Mouse (Mus musculus) limb, embryonic 14.5 days (tissue): ENCODE measurements around the gene Colgalt2. TPM values are rescaled to one million over a fixed set of nuclear protein-coding genes. Genes with fewer than 3 reads are reported as not detected.

Experiments used
- ATAC-seq: fragments of 200-750 bp; cut with Nextera tagmentation; 2 replicates; pipeline ENCODE4 v1.8.0; 2017; ENCODE audit warnings: low read depth, moderate number of reproducible peaks, moderate TSS enrichment; ENCODE audit not compliant: low FRiP score
- DNase-seq: peaks from one replicate; pipeline ENCODE4 v3.0.0-alpha.2; 2015; ENCODE audit warnings: low spot score
- H3K27ac ChIP-seq: fragments of 300-500 bp; sonication (generic); replicated peaks from 2 replicates; pipeline ENCODE4 v1.5.1; 2014; ENCODE audit warnings: low read depth, mild to moderate bottlenecking, low read length, moderate library complexity, mixed read lengths
- H3K27me3 ChIP-seq: fragments of 300-500 bp; sonication (generic); 2 replicates; pipeline ENCODE4 v1.6.1; 2014; ENCODE audit warnings: low read length, mixed read lengths; ENCODE audit not compliant: control insufficient read depth, insufficient read depth
- H3K36me3 ChIP-seq: fragments of 300-500 bp; sonication (generic); 2 replicates; pipeline ENCODE4 v1.6.1; 2014; ENCODE audit warnings: mild to moderate bottlenecking, low read length, moderate library complexity, mixed read lengths; ENCODE audit not compliant: control insufficient read depth, insufficient read depth
- H3K4me1 ChIP-seq: fragments of 300-500 bp; sonication (generic); 2 replicates; pipeline ENCODE4 v1.6.1; 2014; ENCODE audit warnings: antibody characterized with exemption, low read length, mixed read lengths; ENCODE audit not compliant: control insufficient read depth, insufficient read depth
- H3K4me2 ChIP-seq: fragments of 300-500 bp; sonication (generic); replicated peaks from 2 replicates; pipeline ENCODE4 v1.6.1; 2014; ENCODE audit warnings: low read depth, mild to moderate bottlenecking, low read length, moderate library complexity; ENCODE audit not compliant: severe bottlenecking
- H3K4me3 ChIP-seq: fragments of 300-500 bp; sonication (generic); replicated peaks from 2 replicates; pipeline ENCODE4 v1.5.1; 2014; ENCODE audit warnings: low read length
- H3K9ac ChIP-seq: fragments of 300-500 bp; sonication (generic); 2 replicates; pipeline ENCODE4 v1.6.1; 2014; ENCODE audit warnings: mild to moderate bottlenecking, low read depth, low read length, moderate library complexity; ENCODE audit not compliant: severe bottlenecking
- H3K9me3 ChIP-seq: fragments of 300-500 bp; sonication (generic); 2 replicates; pipeline ENCODE4 v1.6.1; 2016; ENCODE audit warnings: low read length; ENCODE audit not compliant: control insufficient read depth
- POLR2A ChIP-seq: fragments of 200-500 bp; IDR thresholded peaks from 2 replicates; pipeline ENCODE4 v1.8.0; 2012; ENCODE audit warnings: inconsistent platforms, mild to moderate bottlenecking, moderate library complexity, borderline replicate concordance; ENCODE audit not compliant: insufficient read depth, insufficient read length; ENCODE audit errors: extremely low read depth
- WGBS: fragments of 180-500 bp; shearing (Covaris S2); extraction: QIAGEN DNeasy Blood & Tissue Kit; methylation state at CpG from one replicate; pipeline ENCODE4 v1.1.7; 2014; 5-methylcytosine and 5-hydroxymethylcytosine counted together
- polyA plus RNA-seq, 2 experiments: library from polyadenylated mRNA; depleted of rRNA in 1 of 2; stranded (reverse) in 1 of 2; unstranded in 1 of 2; fragments of >200 nt; fragmentation: Nextera tagmentation in 1 of 2; extraction: Ambion mirVana in 1 of 2; gene quantifications; 2 replicates each; pipeline versions ENCODE4 v1.2.1 to v1.2.3; 2012 to 2014

The Colgalt2 gene
- polyA plus RNA-seq, 2 experiments = 8.1 to 16.3 TPM

- 0 out of 2 replicates have a peak, but pooled peaks cover 5% of the 10 kb centered on the region for H3K9me3 ChIP-seq
- H3K9ac ChIP-seq = no peak overlapping the region
- no peaks in the 10 kb centered on the region for H3K36me3 ChIP-seq
- no peaks in the 10 kb centered on the region for H3K27me3 ChIP-seq
- peak; percentile 36 for DNase-seq
- TF ChIP-seq POLR2A = no peak
- no peak overlapping the region for H3K27ac ChIP-seq
- 69% methylated on average over 4 of the region's 4 CpGs for WGBS
- no peak overlapping the region for H3K4me2 ChIP-seq
- no peak for ATAC-seq
- no peak overlapping the region for H3K4me3 ChIP-seq
- H3K4me1 ChIP-seq = peaks cover 5% of the 10 kb centered on the region; the same call in 1 of the 2 replicates
Measured at GRCm38 (mm10) chr1:152409356-152409755, 9.7 kb downstream of the Colgalt2 start.

- Histone ChIP-seq H3K36me3 (no peaks in the 10 kb centered on the region), H3K27me3 (no peaks in the 10 kb centered on the region)
- TF ChIP-seq POLR2A = no peak
Measured at GRCm38 (mm10) chr1:152410657-152411056, 11.0 kb downstream of the Colgalt2 start.

GRCm38 (mm10) chr1:152413116-152413515 is 13.5 kb downstream of the Colgalt2 start:
- H3K4me2 ChIP-seq = no peak overlapping the region
- H3K9ac ChIP-seq = no peak overlapping the region
- H3K36me3 ChIP-seq = no peaks in the 10 kb centered on the region
- TF ChIP-seq POLR2A = no peak
- H3K27ac ChIP-seq = no peak overlapping the region
- H3K9me3 ChIP-seq = 0 out of 2 replicates have a peak, but pooled peaks cover 5% of the 10 kb centered on the region
- no peak overlapping the region for H3K4me3 ChIP-seq
- peaks cover 8% of the 10 kb centered on the region; the same call in 1 of the 2 replicates for H3K4me1 ChIP-seq
- ATAC-seq = no peak
- no peak for DNase-seq
- no peaks in the 10 kb centered on the region for H3K27me3 ChIP-seq
- WGBS = 91% methylated on average over 2 of the region's 2 CpGs

More at GRCm38 (mm10) chr1:152410657-152411056, 11.0 kb downstream of the Colgalt2 start:
- Histone ChIP-seq H3K9me3 (0 out of 2 replicates have a peak, but pooled peaks cover 5% of the 10 kb centered on the region), H3K4me3 (no peak overlapping the region), H3K4me2 (no peak overlapping the region), H3K9ac (no peak overlapping the region), H3K4me1 (peaks cover 7% of the 10 kb centered on the region; the same call in 1 of the 2 replicates), H3K27ac (no peak overlapping the region)
- no peak for ATAC-seq
- no peak for DNase-seq
- WGBS = 88% methylated on average over 3 of the region's 3 CpGs

GRCm38 (mm10) chr1:152413961-152414360 is 14.3 kb downstream of the Colgalt2 start:
- no peak for TF ChIP-seq POLR2A
- Histone ChIP-seq H3K36me3 (no peaks in the 10 kb centered on the region), H3K9me3 (0 out of 2 replicates have a peak, but pooled peaks cover 5% of the 10 kb centered on the region), H3K4me2 (no peak overlapping the region), H3K4me3 (no peak overlapping the region), H3K27me3 (no peaks in the 10 kb centered on the region), H3K9ac (no peak overlapping the region), H3K27ac (no peak overlapping the region), H3K4me1 (peaks cover 8% of the 10 kb centered on the region; the same call in 1 of the 2 replicates)
- no peak for ATAC-seq
- DNase-seq = no peak
- 64% methylated on average over 1 of the region's 1 CpGs for WGBS

GRCm38 (mm10) chr1:152414451-152414850 is 14.8 kb downstream of the Colgalt2 start:
- Histone ChIP-seq H3K27ac (no peak overlapping the region), H3K9ac (no peak overlapping the region), H3K9me3 (0 out of 2 replicates have a peak, but pooled peaks cover 5% of the 10 kb centered on the region), H3K4me2 (no peak overlapping the region), H3K27me3 (no peaks in the 10 kb centered on the region), H3K4me3 (no peak overlapping the region), H3K36me3 (no peaks in the 10 kb centered on the region), H3K4me1 (peaks cover 8% of the 10 kb centered on the region; the same call in 1 of the 2 replicates)
- TF ChIP-seq POLR2A = no peak
- no peak for DNase-seq
- WGBS = 55% methylated on average over 10 of the region's 10 CpGs
- no peak for ATAC-seq
